Mouse (Mus musculus): Measurements from ENCODE around the gene Hivep3.

- TF ChIP-seq POLR2A (IDR thresholded peaks at IDR 0.05; ENCODE audit: borderline replicate concordance, extremely low read depth, insufficient read depth, insufficient read length, poor library complexity, severe bottlenecking) (no peak), CTCF (IDR thresholded peaks at IDR 0.05; ENCODE audit: borderline replicate concordance, extremely low read depth, insufficient read depth, insufficient read length) (no peak)
Measured at GRCm38 (mm10) chr4:119959873-119960272, 226.3 kb downstream of the Hivep3 start.
